Mouse (Mus musculus) E14TG2a.4 (cell line): ENCODE measurements around the gene Ankra2.

Experiments
- H3K27me3 ChIP-seq: 2 replicates; pipeline ENCODE4 v1.6.1; 2014; ENCODE audit warnings: low read length, control low read depth; ENCODE audit not compliant: insufficient read depth
- H3K36me3 ChIP-seq: 2 replicates; pipeline ENCODE4 v1.6.1; 2014; ENCODE audit warnings: low read length, control low read depth; ENCODE audit not compliant: insufficient read depth
- H3K4me1 ChIP-seq: replicated peaks from 2 replicates; pipeline ENCODE4 v1.6.1; 2014; ENCODE audit warnings: low read depth, low read length, control low read depth
- H3K4me3 ChIP-seq: replicated peaks from 2 replicates; pipeline ENCODE4 v1.5.1; 2014; ENCODE audit warnings: mild to moderate bottlenecking, low read length
- H3K9me3 ChIP-seq: 2 replicates; pipeline ENCODE4 v1.6.1; 2014; ENCODE audit warnings: low read length, control low read depth
- CTCF ChIP-seq: conservative IDR thresholded peaks from 2 replicates; pipeline ENCODE4 v1.5.1; 2014; ENCODE audit warnings: low read length
- NANOG ChIP-seq: IDR thresholded peaks from 2 replicates; pipeline ENCODE4 v1.6.1; 2014; ENCODE audit warnings: borderline replicate concordance, low read length, mixed read lengths
- POU5F1 ChIP-seq: IDR thresholded peaks from 2 replicates; pipeline ENCODE4 v1.6.1; 2014; ENCODE audit warnings: low read length, borderline replicate concordance

The Ankra2 gene

DNA sequence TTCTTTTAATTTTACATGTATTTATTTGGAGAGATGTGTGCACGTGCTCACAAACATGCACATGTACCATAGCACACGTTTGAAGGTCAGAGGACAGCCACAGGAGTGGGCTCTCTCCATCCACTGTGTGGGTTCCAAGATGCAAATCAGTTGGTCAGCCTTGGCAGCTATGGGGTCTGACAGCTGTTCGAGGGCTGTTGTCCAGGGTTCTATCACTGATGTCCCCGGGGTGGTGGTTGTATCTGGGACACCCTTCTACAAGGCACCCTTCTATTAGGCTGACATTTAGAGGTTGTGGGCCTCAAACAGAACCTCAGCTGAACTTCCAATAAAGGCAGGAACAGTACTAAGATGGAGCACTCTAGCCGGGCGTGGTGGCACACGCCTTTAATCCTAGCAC is 13.4 kb downstream of the Ankra2 start:
- H3K27me3 ChIP-seq: no peaks in the 10 kb centered on the region; the same call in 1 of the 2 replicates
- H3K36me3 ChIP-seq: peaks cover 27% of the 10 kb centered on the region
- no peaks in the 10 kb centered on the region for H3K4me1 ChIP-seq
- no peak overlapping the region for H3K4me3 ChIP-seq
- TF ChIP-seq POU5F1 (no peak), NANOG (no peak), CTCF (no peak)
- H3K9me3 ChIP-seq: no peaks in the 10 kb centered on the region

DNA sequence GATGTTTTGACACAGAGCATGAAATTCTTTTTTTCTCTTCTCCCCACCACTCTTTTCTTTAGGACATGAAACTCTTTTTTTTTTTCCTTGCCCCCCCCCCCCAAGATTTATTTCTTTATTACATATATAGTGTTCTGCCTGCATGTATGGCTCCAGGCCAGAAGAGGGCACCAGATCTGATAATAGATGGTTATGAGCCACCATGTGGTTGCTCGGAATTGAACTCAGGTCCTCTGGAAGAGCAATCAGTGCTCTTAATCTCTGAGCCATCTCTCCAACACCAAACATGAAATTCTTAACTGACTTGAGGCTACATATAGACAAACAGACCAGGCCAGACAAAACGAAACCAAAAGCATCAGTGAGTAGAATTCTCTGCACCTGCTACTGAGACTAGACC is 14.6 kb downstream of the Ankra2 start:
- H3K36me3 ChIP-seq: peaks cover 14% of the 10 kb centered on the region
- TF ChIP-seq CTCF: 0 out of 2 replicates have a peak, but pooled peaks have one; percentile 22
- no peak for TF ChIP-seq POU5F1

DNA sequence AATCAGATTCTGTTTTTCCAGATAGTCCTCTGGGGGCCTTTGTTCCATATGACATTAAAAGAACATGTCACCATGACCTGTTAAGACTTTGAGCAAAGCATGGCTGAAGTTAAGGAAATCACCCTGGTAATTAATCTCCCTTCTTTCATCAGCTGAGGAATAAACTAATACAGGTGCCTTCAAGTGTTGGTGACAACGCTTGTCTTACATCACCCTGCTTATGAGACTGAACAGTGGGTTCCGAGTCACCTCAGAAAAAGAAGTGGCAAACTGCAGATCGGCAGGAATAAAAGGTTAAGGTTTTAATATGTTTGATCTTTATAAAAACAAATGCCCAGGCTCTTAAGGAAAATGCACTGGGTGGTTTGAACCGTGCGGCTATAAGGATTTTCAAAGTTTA is 16.8 kb downstream of the Ankra2 start, which contains the start of gene Gm21976:
TSS of gene Gm21976 (plus strand) at position 202 of the 400 bp plus-strand sequence.
- no peaks in the 10 kb centered on the region for H3K4me1 ChIP-seq
- no peaks in the 10 kb centered on the region; the same call in 1 of the 2 replicates for H3K27me3 ChIP-seq
- TF ChIP-seq POU5F1 (no peak), CTCF (no peak)
- no peaks in the 10 kb centered on the region for H3K36me3 ChIP-seq
- H3K9me3 ChIP-seq: no peaks in the 10 kb centered on the region
- H3K4me3 ChIP-seq: no peak within 1 kb of the TSS

More for the DNA sequence above, 14.6 kb downstream of the Ankra2 start:
- Histone ChIP-seq H3K9me3 (no peaks in the 10 kb centered on the region), H3K27me3 (no peaks in the 10 kb centered on the region; the same call in 1 of the 2 replicates), H3K4me3 (no peak overlapping the region), H3K4me1 (no peaks in the 10 kb centered on the region)

DNA sequence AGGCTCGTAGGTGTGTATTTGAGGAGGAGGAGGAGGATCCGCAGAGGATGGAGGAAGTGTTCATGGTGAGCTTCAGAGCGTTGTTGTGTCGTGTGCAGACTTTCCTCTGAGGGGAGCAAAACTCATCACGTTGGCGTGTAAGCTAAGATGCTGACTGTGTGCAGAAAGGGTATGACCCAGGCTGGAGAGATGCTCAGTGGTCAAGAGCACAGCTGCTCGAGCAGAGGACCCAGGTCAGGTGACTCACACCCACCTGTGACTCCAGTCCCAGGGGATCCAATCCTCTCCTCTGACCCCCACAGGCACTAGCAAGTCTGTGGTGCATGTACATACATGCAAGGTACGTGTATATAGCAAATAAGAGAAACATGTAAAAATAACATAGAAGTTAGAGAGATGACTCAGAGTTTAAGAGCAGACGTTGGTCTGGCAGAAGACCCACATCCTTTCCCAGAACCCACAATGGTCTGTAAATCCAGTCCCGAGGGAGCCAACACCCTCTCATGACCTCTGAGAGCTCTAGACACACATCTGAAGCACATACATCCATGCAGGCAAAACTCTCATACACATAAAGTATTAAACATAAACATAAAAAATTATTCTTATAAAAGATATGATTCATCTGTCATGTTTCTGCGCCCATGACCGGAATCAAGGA is 18.2 kb downstream of the Ankra2 start:
- Histone ChIP-seq H3K9me3 (no peaks in the 10 kb centered on the region), H3K4me3 (no peak overlapping the region), H3K27me3 (no peaks in the 10 kb centered on the region; the same call in 1 of the 2 replicates), H3K4me1 (no peaks in the 10 kb centered on the region), H3K36me3 (no peaks in the 10 kb centered on the region)
- TF ChIP-seq POU5F1 (no peak), NANOG (no peak), CTCF (no peak)

DNA sequence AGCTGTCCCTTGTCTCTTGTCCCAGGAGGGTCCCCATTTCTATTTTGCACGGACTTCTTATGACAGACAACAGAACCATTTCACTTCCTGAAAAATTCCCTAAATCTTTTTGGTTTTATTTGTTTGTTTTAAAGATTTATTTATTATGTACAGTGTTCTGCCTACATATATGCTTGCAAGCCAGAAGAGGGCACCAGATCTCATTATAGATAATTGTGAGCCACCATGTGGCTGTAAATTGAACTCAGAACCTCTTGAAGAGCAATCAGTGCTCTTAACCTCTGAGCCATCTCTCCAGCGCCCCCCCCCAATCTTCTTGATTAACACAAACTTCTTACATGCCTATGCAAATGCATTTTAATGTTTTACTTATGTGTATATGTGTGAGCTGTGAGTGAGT is 27.8 kb downstream of the Ankra2 start:
- Histone ChIP-seq H3K27me3 (no peaks in the 10 kb centered on the region), H3K4me3 (no peak overlapping the region), H3K36me3 (no peaks in the 10 kb centered on the region), H3K4me1 (peaks cover 19% of the 10 kb centered on the region), H3K9me3 (peaks cover 10% of the 10 kb centered on the region)
- 0 out of 2 replicates have a peak, but pooled peaks have one; percentile 1 for TF ChIP-seq CTCF
- TF ChIP-seq POU5F1: no peak

DNA sequence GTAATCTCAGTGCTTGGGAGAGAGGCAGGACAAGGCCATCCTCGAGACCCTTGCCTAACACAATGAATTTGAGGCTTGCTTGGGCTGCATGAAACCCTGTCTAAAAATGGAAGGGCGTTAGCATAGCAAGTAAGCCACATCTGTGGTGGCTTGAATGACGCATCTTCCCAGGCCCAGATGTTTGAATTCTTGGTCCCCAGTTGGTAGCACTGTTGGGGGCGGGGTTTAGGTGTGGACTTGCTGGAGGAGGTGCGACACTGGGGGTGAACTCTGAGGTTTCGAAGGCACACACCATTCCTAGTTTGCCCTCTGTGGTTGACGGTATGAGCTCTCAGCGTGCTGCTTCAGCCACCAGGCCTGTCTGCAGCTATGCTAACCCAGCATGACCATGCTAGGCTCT is 28.8 kb downstream of the Ankra2 start:
- Histone ChIP-seq H3K4me3 (no peak overlapping the region), H3K9me3 (peaks cover 10% of the 10 kb centered on the region), H3K36me3 (no peaks in the 10 kb centered on the region), H3K4me1 (peaks cover 29% of the 10 kb centered on the region), H3K27me3 (no peaks in the 10 kb centered on the region)
- no peak for TF ChIP-seq NANOG

DNA sequence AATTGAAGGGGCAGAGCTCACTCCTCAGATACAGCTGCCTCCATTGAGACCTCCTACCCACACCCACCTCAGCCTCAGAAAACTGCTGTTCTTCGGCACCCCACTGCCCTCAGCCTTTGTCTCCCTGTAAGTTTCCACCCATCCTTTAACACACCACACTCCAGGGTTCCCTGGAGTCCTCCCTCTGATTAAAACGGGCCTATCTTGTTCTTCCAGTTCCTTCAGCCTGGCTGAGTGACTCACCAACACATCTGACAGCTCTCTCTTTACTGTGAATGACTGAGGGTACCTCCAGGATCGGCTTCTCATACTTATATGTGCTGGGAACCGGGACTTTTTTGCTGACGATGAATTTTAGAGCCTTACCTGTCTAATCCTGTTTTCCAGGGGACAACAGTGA is 33.2 kb downstream of the Ankra2 start:
- H3K4me3 ChIP-seq: 0 out of 2 replicates have a peak overlapping the region, but pooled peaks have one; percentile 17
- TF ChIP-seq POU5F1: no peak
- TF ChIP-seq NANOG: no peak
- TF ChIP-seq CTCF: no peak
- no peaks in the 10 kb centered on the region for H3K36me3 ChIP-seq
- H3K4me1 ChIP-seq: peaks cover 42% of the 10 kb centered on the region
- H3K27me3 ChIP-seq: no peaks in the 10 kb centered on the region
- peaks cover 10% of the 10 kb centered on the region for H3K9me3 ChIP-seq

DNA sequence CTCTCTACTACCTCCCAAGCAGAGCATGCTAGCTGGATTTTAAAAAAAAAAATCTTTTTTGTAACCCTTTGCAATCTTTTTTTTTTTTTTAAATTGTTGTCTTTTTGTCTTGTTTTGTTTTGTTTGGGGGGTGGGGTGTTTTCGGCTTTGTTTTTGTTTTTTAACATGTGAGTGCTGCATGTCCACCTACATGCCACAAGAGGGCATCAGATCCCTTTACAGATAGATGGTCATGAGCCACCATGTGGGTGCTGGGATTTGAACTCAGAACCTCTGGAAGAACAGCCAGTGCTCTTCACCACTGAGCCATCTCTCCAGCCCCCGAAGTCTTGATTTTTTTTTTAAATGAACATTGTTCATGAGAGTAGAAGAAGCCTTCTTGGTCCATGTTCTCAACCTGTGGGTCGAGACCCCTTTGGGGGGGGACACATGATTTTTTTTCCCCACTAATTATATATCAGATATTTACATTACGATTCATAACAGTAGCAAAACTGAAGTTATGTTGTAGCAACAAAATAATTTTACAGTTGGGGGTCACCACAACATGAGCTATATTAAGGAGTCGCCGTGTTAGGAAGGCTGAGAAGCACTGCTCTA is 35.1 kb downstream of the Ankra2 start:
- no peaks in the 10 kb centered on the region for H3K36me3 ChIP-seq
- no peaks in the 10 kb centered on the region for H3K27me3 ChIP-seq
- no peak overlapping the region for H3K4me3 ChIP-seq
- H3K9me3 ChIP-seq: peaks cover 10% of the 10 kb centered on the region
- peaks cover 32% of the 10 kb centered on the region for H3K4me1 ChIP-seq
- TF ChIP-seq CTCF: peak; percentile 46
- no peak for TF ChIP-seq POU5F1
